Mouse (Mus musculus): ENCODE results near the gene Efcab8. TPM values are rescaled to one million over a fixed set of nuclear protein-coding genes. Genes with fewer than 3 reads are reported as not detected.

Efcab8 gene
- polyA plus RNA-seq, 1 experiment = 0.04 TPM

GRCm38 (mm10) chr2:153850351-153851029 lies 70.8 kb downstream of the Efcab8 start:
- H3K4me1 ChIP-seq (ENCODE audit: control insufficient read depth) = no peaks in the 10 kb centered on the region
- H3K9me3 ChIP-seq (ENCODE audit: control insufficient read depth, low read length) = peaks cover 3% of the 10 kb centered on the region; the same call in 1 of the 2 replicates
- H3K4me3 ChIP-seq (replicated peaks) = no peak overlapping the region
- no peaks in the 10 kb centered on the region for H3K27me3 ChIP-seq (ENCODE audit: control insufficient read depth)
- H3K36me3 ChIP-seq (ENCODE audit: control insufficient read depth) = no peaks in the 10 kb centered on the region
- TF ChIP-seq TAL1 (IDR thresholded peaks at IDR 0.05; ENCODE audit: low read length) = no peak
- TF ChIP-seq GATA1 (IDR thresholded peaks at IDR 0.05; ENCODE audit: low read length) = no peak

GRCm38 (mm10) chr2:153851030-153851360 lies 71.3 kb downstream of the Efcab8 start:
- Histone ChIP-seq H3K4me3 (replicated peaks) (no peak overlapping the region), H3K36me3 (ENCODE audit: control insufficient read depth) (no peaks in the 10 kb centered on the region), H3K9me3 (ENCODE audit: control insufficient read depth, low read length) (peaks cover 3% of the 10 kb centered on the region; the same call in 1 of the 2 replicates), H3K4me1 (ENCODE audit: control insufficient read depth) (no peaks in the 10 kb centered on the region), H3K27me3 (ENCODE audit: control insufficient read depth) (no peaks in the 10 kb centered on the region)
- TF ChIP-seq TAL1 (IDR thresholded peaks at IDR 0.05; ENCODE audit: low read length) (no peak), GATA1 (IDR thresholded peaks at IDR 0.05; ENCODE audit: low read length) (no peak)

GRCm38 (mm10) chr2:153853544-153853943 lies 73.8 kb downstream of the Efcab8 start:
- H3K27me3 ChIP-seq (ENCODE audit: control insufficient read depth) = no peaks in the 10 kb centered on the region
- H3K9me3 ChIP-seq (ENCODE audit: control insufficient read depth, low read length) = peaks cover 3% of the 10 kb centered on the region; the same call in 1 of the 2 replicates
- TF ChIP-seq GATA1 (IDR thresholded peaks at IDR 0.05; ENCODE audit: low read length) (no peak), TAL1 (IDR thresholded peaks at IDR 0.05; ENCODE audit: low read length) (no peak)

GRCm38 (mm10) chr2:153859581-153859980 lies 79.8 kb downstream of the Efcab8 start:
- H3K36me3 ChIP-seq (ENCODE audit: control insufficient read depth) = no peaks in the 10 kb centered on the region
- H3K27me3 ChIP-seq (ENCODE audit: control insufficient read depth) = no peaks in the 10 kb centered on the region
- no peak for TF ChIP-seq GATA1 (IDR thresholded peaks at IDR 0.05; ENCODE audit: low read length)
- no peak for TF ChIP-seq TAL1 (IDR thresholded peaks at IDR 0.05; ENCODE audit: low read length)
- H3K4me3 ChIP-seq (replicated peaks) = no peak overlapping the region
- no peaks in the 10 kb centered on the region for H3K4me1 ChIP-seq (ENCODE audit: control insufficient read depth)
- H3K9me3 ChIP-seq (ENCODE audit: control insufficient read depth, low read length) = no peaks in the 10 kb centered on the region

More at GRCm38 (mm10) chr2:153853544-153853943, 73.8 kb downstream of the Efcab8 start:
- no peak overlapping the region for H3K4me3 ChIP-seq (replicated peaks)
- H3K4me1 ChIP-seq (ENCODE audit: control insufficient read depth) = no peaks in the 10 kb centered on the region
- H3K36me3 ChIP-seq (ENCODE audit: control insufficient read depth) = no peaks in the 10 kb centered on the region

- Histone ChIP-seq H3K9me3 (ENCODE audit: control insufficient read depth, low read length) (no peaks in the 10 kb centered on the region), H3K36me3 (ENCODE audit: control insufficient read depth) (no peaks in the 10 kb centered on the region), H3K4me3 (replicated peaks) (no peak overlapping the region), H3K27me3 (ENCODE audit: control insufficient read depth) (no peaks in the 10 kb centered on the region), H3K4me1 (ENCODE audit: control insufficient read depth) (no peaks in the 10 kb centered on the region)
- TF ChIP-seq GATA1 (IDR thresholded peaks at IDR 0.05; ENCODE audit: low read length) (no peak), TAL1 (IDR thresholded peaks at IDR 0.05; ENCODE audit: low read length) (no peak)
Observed at GRCm38 (mm10) chr2:153860315-153860714, 80.6 kb downstream of the Efcab8 start.

- TF ChIP-seq TAL1 (IDR thresholded peaks at IDR 0.05; ENCODE audit: low read length) (no peak), GATA1 (IDR thresholded peaks at IDR 0.05; ENCODE audit: low read length) (no peak)
- Histone ChIP-seq H3K9me3 (ENCODE audit: control insufficient read depth, low read length) (no peaks in the 10 kb centered on the region), H3K36me3 (ENCODE audit: control insufficient read depth) (no peaks in the 10 kb centered on the region), H3K4me1 (ENCODE audit: control insufficient read depth) (no peaks in the 10 kb centered on the region), H3K4me3 (replicated peaks) (no peak overlapping the region), H3K27me3 (ENCODE audit: control insufficient read depth) (no peaks in the 10 kb centered on the region)
Observed at GRCm38 (mm10) chr2:153860715-153861114, 81.0 kb downstream of the Efcab8 start.

GRCm38 (mm10) chr2:153861960-153862359 lies 82.2 kb downstream of the Efcab8 start:
- Histone ChIP-seq H3K4me1 (ENCODE audit: control insufficient read depth) (no peaks in the 10 kb centered on the region), H3K36me3 (ENCODE audit: control insufficient read depth) (no peaks in the 10 kb centered on the region)

GRCm38 (mm10) chr2:153870984-153871383 lies 91.3 kb downstream of the Efcab8 start, which contains the start of gene Sun5:
TSS of gene Sun5 (minus strand) at chr2:153871084.
- H3K27me3 ChIP-seq (ENCODE audit: control insufficient read depth) = no peaks in the 10 kb centered on the region
- no peak within 1 kb of the TSS for H3K4me3 ChIP-seq (replicated peaks)
- no peaks in the 10 kb centered on the region for H3K36me3 ChIP-seq (ENCODE audit: control insufficient read depth)
- TF ChIP-seq TAL1 (IDR thresholded peaks at IDR 0.05; ENCODE audit: low read length) = no peak
- no peak for TF ChIP-seq GATA1 (IDR thresholded peaks at IDR 0.05; ENCODE audit: low read length)
- H3K9me3 ChIP-seq (ENCODE audit: control insufficient read depth, low read length) = no peaks in the 10 kb centered on the region
- H3K4me1 ChIP-seq (ENCODE audit: control insufficient read depth) = no peaks in the 10 kb centered on the region

More at GRCm38 (mm10) chr2:153861960-153862359, 82.2 kb downstream of the Efcab8 start:
- Histone ChIP-seq H3K9me3 (ENCODE audit: control insufficient read depth, low read length) (no peaks in the 10 kb centered on the region), H3K27me3 (ENCODE audit: control insufficient read depth) (no peaks in the 10 kb centered on the region), H3K4me3 (replicated peaks) (no peak overlapping the region)
- TF ChIP-seq GATA1 (IDR thresholded peaks at IDR 0.05; ENCODE audit: low read length) = no peak
- no peak for TF ChIP-seq TAL1 (IDR thresholded peaks at IDR 0.05; ENCODE audit: low read length)

- no peaks in the 10 kb centered on the region for H3K9me3 ChIP-seq (ENCODE audit: control insufficient read depth, low read length)
- H3K4me3 ChIP-seq (replicated peaks) = no peak within 1 kb of the TSS
- H3K4me1 ChIP-seq (ENCODE audit: control insufficient read depth) = no peaks in the 10 kb centered on the region
- H3K36me3 ChIP-seq (ENCODE audit: control insufficient read depth) = no peaks in the 10 kb centered on the region
- TF ChIP-seq TAL1 (IDR thresholded peaks at IDR 0.05; ENCODE audit: low read length) = no peak
- no peak for TF ChIP-seq GATA1 (IDR thresholded peaks at IDR 0.05; ENCODE audit: low read length)
- no peaks in the 10 kb centered on the region for H3K27me3 ChIP-seq (ENCODE audit: control insufficient read depth)
Observed at GRCm38 (mm10) chr2:153874745-153875144, 95.0 kb downstream of the Efcab8 start, which contains the start of gene Bpifb2. TSS of gene Bpifb2 (plus strand) at chr2:153875045.

Other genes starting within 250 kb of the Efcab8 start
- gene Nol4l, start 250.0 kb upstream of the Efcab8 start, polyA plus RNA-seq (2012) = 0.99 and 1.1 TPM in 2 replicates
- 0.38 TPM in 2 replicates for gene Commd7, start 147.2 kb upstream of the Efcab8 start, polyA plus RNA-seq (2012)
- 0.05 and 0.08 TPM in 2 replicates for gene Dnmt3b, start 130.5 kb upstream of the Efcab8 start, polyA plus RNA-seq (2012)
- gene Dnmt3c, start 83.3 kb upstream of the Efcab8 start, polyA plus RNA-seq (2012) = not detected in 2 replicates
- 0.31 and 0.36 TPM in 2 replicates for gene Mapre1, start 38.7 kb upstream of the Efcab8 start, polyA plus RNA-seq (2012)
- gene Sun5, start 91.2 kb downstream of the Efcab8 start, polyA plus RNA-seq (2012) = not detected in 2 replicates
- gene Bpifb2, start 95.1 kb downstream of the Efcab8 start, polyA plus RNA-seq (2012) = not detected in 2 replicates
- gene Bpifb6, start 120.5 kb downstream of the Efcab8 start, polyA plus RNA-seq (2012) = not detected in 2 replicates
- not detected in 2 replicates for gene Bpifb3, start 138.3 kb downstream of the Efcab8 start, polyA plus RNA-seq (2012)
- gene Bpifb4, start 158.3 kb downstream of the Efcab8 start, polyA plus RNA-seq (2012) = not detected in 2 replicates
- not detected in 2 replicates for gene Bpifa6, start 195.0 kb downstream of the Efcab8 start, polyA plus RNA-seq (2012)
- not detected in 2 replicates for gene Bpifa2, start 228.3 kb downstream of the Efcab8 start, polyA plus RNA-seq (2012)

Measured in erythroblast, embryonic 14.5 days (primary cell).